Mouse (Mus musculus) midbrain, embryonic 11.5 days (tissue): ENCODE measurements around the gene Sema3b. TPM values are rescaled to one million over a fixed set of nuclear protein-coding genes. Genes with fewer than 3 reads are reported as not detected.

Experiments used
- ATAC-seq: fragments of 200-750 bp; cut with Nextera tagmentation; 2 replicates; pipeline ENCODE4 v1.8.0; 2017; ENCODE audit warnings: moderate TSS enrichment, moderate library complexity; ENCODE audit not compliant: low FRiP score
- DNase-seq: peaks from one replicate; pipeline ENCODE4 v3.0.0; 2015; ENCODE audit warnings: low spot score; ENCODE audit errors: missing footprints
- H3K27ac ChIP-seq: fragments of 300-500 bp; sonication (generic); 2 replicates; pipeline ENCODE4 v1.5.1; 2014; ENCODE audit warnings: low read depth, low read length
- H3K27me3 ChIP-seq: fragments of 300-500 bp; sonication (generic); 2 replicates; pipeline ENCODE4 v1.6.1; 2014; ENCODE audit warnings: mild to moderate bottlenecking, low read length, moderate library complexity, mixed read lengths; ENCODE audit not compliant: control insufficient read depth, insufficient read depth
- H3K36me3 ChIP-seq: fragments of 300-500 bp; sonication (generic); 2 replicates; pipeline ENCODE4 v1.6.1; 2014; ENCODE audit warnings: mild to moderate bottlenecking, low read length, moderate library complexity, mixed read lengths; ENCODE audit not compliant: control insufficient read depth, insufficient read depth
- H3K4me1 ChIP-seq: fragments of 300-500 bp; sonication (generic); 2 replicates; pipeline ENCODE4 v1.6.1; 2014; ENCODE audit warnings: low read length; ENCODE audit not compliant: control insufficient read depth, insufficient read depth
- H3K4me2 ChIP-seq: fragments of 300-500 bp; sonication (generic); 2 replicates; pipeline ENCODE4 v1.6.1; 2014; ENCODE audit warnings: mild to moderate bottlenecking, moderate library complexity
- H3K4me3 ChIP-seq: fragments of 300-500 bp; sonication (generic); 2 replicates; pipeline ENCODE4 v1.5.1; 2014; ENCODE audit warnings: low read depth, low read length
- H3K9ac ChIP-seq: fragments of 300-500 bp; sonication (generic); 2 replicates; pipeline ENCODE4 v1.6.1; 2014; ENCODE audit warnings: low read length
- H3K9me3 ChIP-seq: fragments of 300-500 bp; sonication (generic); 2 replicates; pipeline ENCODE4 v1.6.1; 2016; ENCODE audit warnings: low read length; ENCODE audit not compliant: control insufficient read depth
- WGBS: fragments of 180-500 bp; shearing (Covaris S2); extraction: QIAGEN DNeasy Blood & Tissue Kit; methylation state at CpG from one replicate; pipeline ENCODE4 v1.1.7; 2014; 5-methylcytosine and 5-hydroxymethylcytosine counted together
- polyA plus RNA-seq: library from polyadenylated mRNA; unstranded; fragments of >200 nt; fragmentation: Nextera tagmentation; extraction: Ambion mirVana; gene quantifications from 2 replicates; pipeline ENCODE4 v1.2.1, GENCODE M21; 2014

The Sema3b gene
- polyA plus RNA-seq, 1 experiment from 2014 or later = 2.1 TPM

- no peak for ATAC-seq
- DNase-seq = peak; percentile 93
- no peaks in the 10 kb centered on the region for H3K27me3 ChIP-seq
- H3K4me3 ChIP-seq = peak overlapping the region; percentile 67
- under 1% methylated on average over 35 of the region's 35 CpGs for WGBS
- H3K4me2 ChIP-seq = peak overlapping the region; percentile 97
- peak overlapping the region; percentile 85 for H3K9ac ChIP-seq
- peak overlapping the region; percentile 100 for H3K27ac ChIP-seq
- no peaks in the 10 kb centered on the region; the same call in 1 of the 2 replicates for H3K36me3 ChIP-seq
- no peaks in the 10 kb centered on the region for H3K9me3 ChIP-seq
- peaks cover 57% of the 10 kb centered on the region for H3K4me1 ChIP-seq
Observed at GRCm38 (mm10) chr9:107634406-107635278, 25.6 kb upstream of the Sema3b start.

DNA sequence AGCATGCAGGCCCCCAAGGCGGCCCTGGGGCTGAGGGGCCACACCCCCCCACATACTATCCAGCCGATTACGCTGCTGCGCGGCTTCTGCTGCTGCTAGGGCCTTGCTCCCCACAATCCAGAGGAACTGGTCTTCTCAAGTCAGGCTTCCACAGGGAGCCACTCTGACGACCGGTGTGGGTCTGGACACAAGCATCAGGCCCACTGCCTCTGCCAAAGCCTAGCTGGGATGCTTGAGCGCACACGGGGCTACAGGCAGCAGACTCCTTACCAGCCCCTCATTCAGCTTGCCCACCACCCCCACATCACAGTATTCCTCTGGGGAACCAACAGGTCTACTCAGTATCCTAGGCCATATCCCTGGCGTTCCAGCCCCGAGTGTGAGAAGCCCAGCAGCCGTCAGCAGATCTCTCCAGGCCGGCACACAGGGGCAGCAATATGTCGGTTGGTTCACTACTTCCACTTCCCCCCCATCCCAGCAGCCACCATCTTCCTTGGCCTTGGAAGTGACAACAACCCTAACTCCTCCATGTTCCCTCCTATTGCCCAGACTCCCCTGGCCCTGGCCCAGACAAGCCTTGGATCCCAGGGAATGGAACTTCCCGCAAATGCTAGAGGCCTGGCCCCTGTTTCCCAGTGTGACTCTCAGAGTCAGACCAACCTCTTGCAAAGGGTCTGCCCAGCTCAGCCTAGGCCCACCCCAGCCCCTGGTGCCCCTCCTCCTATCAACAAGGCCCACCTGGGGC is 24.8 kb upstream of the Sema3b start:
- peak; percentile 95 for DNase-seq
- under 1% methylated on average over 15 of the region's 15 CpGs for WGBS
- no peaks in the 10 kb centered on the region for H3K9me3 ChIP-seq

DNA sequence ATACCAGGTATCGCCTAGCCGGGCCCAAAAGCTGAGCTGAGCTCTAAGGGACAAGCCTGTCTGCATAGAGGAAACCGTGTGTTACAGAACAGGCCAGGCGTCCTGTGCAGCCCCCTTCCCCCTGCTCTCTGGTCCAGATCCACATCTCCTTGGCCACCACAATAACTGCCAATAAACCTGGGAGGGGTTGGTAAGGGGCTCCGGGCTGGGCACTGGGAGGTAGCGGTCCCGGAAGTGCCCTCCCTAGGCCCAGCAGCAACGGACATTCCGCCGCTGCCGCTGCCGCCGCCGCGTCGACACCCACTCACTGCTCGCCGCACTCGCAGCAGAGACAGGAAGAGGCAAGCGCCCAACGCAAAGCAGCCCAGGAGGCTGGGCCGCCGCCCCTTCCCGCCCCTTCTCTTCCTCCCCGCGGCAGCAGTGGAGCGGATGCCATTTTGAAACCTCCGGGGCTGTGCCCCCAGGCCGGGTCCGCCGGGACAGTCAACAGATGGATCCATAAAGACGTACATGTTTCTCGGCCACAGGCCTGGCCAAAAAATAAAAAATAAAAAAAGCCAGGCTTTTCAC is 24.1 kb upstream of the Sema3b start:
- H3K27ac ChIP-seq = peak overlapping the region; percentile 100
- DNase-seq (peak; percentile 96), ATAC-seq (no peak)
- H3K36me3 ChIP-seq = no peaks in the 10 kb centered on the region; the same call in 1 of the 2 replicates
- no peaks in the 10 kb centered on the region for H3K9me3 ChIP-seq
- H3K4me1 ChIP-seq = peaks cover 71% of the 10 kb centered on the region
- peak overlapping the region; percentile 85 for H3K9ac ChIP-seq
- peak overlapping the region; percentile 67 for H3K4me3 ChIP-seq
- 2% methylated on average over 33 of the region's 33 CpGs for WGBS
- no peaks in the 10 kb centered on the region for H3K27me3 ChIP-seq
- peak overlapping the region; percentile 97 for H3K4me2 ChIP-seq

More for the DNA sequence above, 24.8 kb upstream of the Sema3b start:
- peak overlapping the region; percentile 97 for H3K4me2 ChIP-seq
- no peaks in the 10 kb centered on the region for H3K27me3 ChIP-seq
- peak overlapping the region; percentile 100 for H3K27ac ChIP-seq
- no peak for ATAC-seq
- peak overlapping the region; percentile 85 for H3K9ac ChIP-seq
- peaks cover 65% of the 10 kb centered on the region for H3K4me1 ChIP-seq
- peak overlapping the region; percentile 67 for H3K4me3 ChIP-seq
- no peaks in the 10 kb centered on the region; the same call in 1 of the 2 replicates for H3K36me3 ChIP-seq

DNA sequence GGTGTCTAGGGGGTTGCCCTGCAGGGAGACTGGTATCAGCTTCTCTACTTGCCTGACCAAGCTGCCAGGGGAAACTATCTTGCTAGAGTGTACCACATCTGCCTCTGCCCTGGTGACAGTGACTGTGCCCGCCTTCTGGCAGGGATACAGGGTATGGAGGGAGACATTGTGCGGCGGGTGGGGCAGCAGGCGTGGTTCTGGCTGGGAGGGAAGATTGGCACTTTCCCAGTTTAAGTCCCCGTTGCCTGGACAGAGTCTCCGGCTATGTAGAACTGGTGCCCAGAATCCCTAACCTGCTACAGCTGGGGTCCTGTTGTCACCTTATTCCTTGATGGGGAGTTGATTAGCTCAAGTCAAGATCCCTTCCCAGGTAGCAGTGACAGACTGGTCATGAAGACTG is 23.4 kb upstream of the Sema3b start:
- Histone ChIP-seq H3K9ac (peak overlapping the region; percentile 85), H3K4me2 (peak overlapping the region; percentile 97), H3K9me3 (no peaks in the 10 kb centered on the region), H3K4me3 (peak overlapping the region; percentile 67), H3K4me1 (peaks cover 74% of the 10 kb centered on the region), H3K27me3 (no peaks in the 10 kb centered on the region), H3K27ac (peak overlapping the region; percentile 100), H3K36me3 (no peaks in the 10 kb centered on the region; the same call in 1 of the 2 replicates)
- ATAC-seq (no peak), DNase-seq (no peak)
- 28% methylated on average over 6 of the region's 6 CpGs for WGBS

DNA sequence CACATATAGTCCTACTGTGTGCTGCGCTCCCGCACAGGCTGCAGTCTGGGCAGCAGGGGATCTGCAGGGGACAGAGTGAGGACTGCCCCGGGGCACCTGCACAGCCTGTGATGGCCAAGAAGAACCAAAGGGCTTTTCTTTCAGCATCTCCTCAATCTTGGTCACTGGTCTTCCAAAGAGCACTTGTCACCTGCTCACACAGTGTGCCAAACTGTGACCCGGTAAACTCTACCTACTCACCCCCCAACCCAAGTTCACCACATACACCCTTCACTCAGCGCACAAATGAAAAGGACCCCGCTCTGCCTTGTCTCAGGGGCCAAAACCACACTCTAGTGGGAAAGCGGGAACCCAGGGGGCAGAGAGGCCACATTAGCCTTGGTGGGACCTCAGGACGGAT is 22.8 kb upstream of the Sema3b start:
- Histone ChIP-seq H3K4me2 (peak overlapping the region; percentile 97), H3K36me3 (no peaks in the 10 kb centered on the region; the same call in 1 of the 2 replicates), H3K27me3 (no peaks in the 10 kb centered on the region), H3K4me3 (peak overlapping the region; percentile 67), H3K27ac (peak overlapping the region; percentile 100), H3K9ac (peak overlapping the region; percentile 85), H3K4me1 (peaks cover 74% of the 10 kb centered on the region), H3K9me3 (no peaks in the 10 kb centered on the region)
- DNase-seq (no peak), ATAC-seq (no peak)
- WGBS = 63% methylated on average over 8 of the region's 8 CpGs

- Histone ChIP-seq H3K4me1 (peaks cover 76% of the 10 kb centered on the region), H3K36me3 (no peaks in the 10 kb centered on the region; the same call in 1 of the 2 replicates), H3K9ac (peak overlapping the region; percentile 85), H3K9me3 (no peaks in the 10 kb centered on the region), H3K27me3 (no peaks in the 10 kb centered on the region), H3K4me3 (peak overlapping the region; percentile 67), H3K4me2 (peak overlapping the region; percentile 97), H3K27ac (peak overlapping the region; percentile 100)
- ATAC-seq (no peak), DNase-seq (peak; percentile 91)
- WGBS = 30% methylated on average over 9 of the region's 9 CpGs
Observed at GRCm38 (mm10) chr9:107631311-107631826, 22.3 kb upstream of the Sema3b start.

- H3K27me3 ChIP-seq = no peaks in the 10 kb centered on the region
- H3K36me3 ChIP-seq = no peaks in the 10 kb centered on the region; the same call in 1 of the 2 replicates
- H3K27ac ChIP-seq = peak overlapping the region; percentile 100
- H3K9ac ChIP-seq = peak overlapping the region; percentile 85
- ATAC-seq (peak; percentile 61), DNase-seq (peak; percentile 98)
- peaks cover 76% of the 10 kb centered on the region for H3K4me1 ChIP-seq
- no peaks in the 10 kb centered on the region for H3K9me3 ChIP-seq
- WGBS = 1% methylated on average over 4 of the region's 4 CpGs
- H3K4me2 ChIP-seq = peak overlapping the region; percentile 97
- peak overlapping the region; percentile 28 for H3K4me3 ChIP-seq
Observed at GRCm38 (mm10) chr9:107630576-107630975, 21.5 kb upstream of the Sema3b start.

GRCm38 (mm10) chr9:107629901-107630425 is 20.9 kb upstream of the Sema3b start:
- no peak for DNase-seq
- no peaks in the 10 kb centered on the region; the same call in none of the 2 replicates for H3K36me3 ChIP-seq
- H3K4me1 ChIP-seq = peaks cover 78% of the 10 kb centered on the region
- H3K27me3 ChIP-seq = no peaks in the 10 kb centered on the region
- 7% methylated on average over 14 of the region's 14 CpGs for WGBS
- peak overlapping the region; percentile 97 for H3K4me2 ChIP-seq
- H3K27ac ChIP-seq = peak overlapping the region; percentile 100
- peak overlapping the region; percentile 85 for H3K9ac ChIP-seq
- H3K9me3 ChIP-seq = no peaks in the 10 kb centered on the region
- peak; percentile 8; the same call in 1 of the 2 replicates for ATAC-seq
- H3K4me3 ChIP-seq = peak overlapping the region; percentile 28
